Mouse (Mus musculus) ES-E14 (cell line): ENCODE results near the gene Cmtr1.

Experiments
- HCFC1 ChIP-seq: IDR thresholded peaks from 2 replicates; pipeline ENCODE4 v1.6.1; 2012; ENCODE audit warnings: low read length, inconsistent platforms, borderline replicate concordance; ENCODE audit not compliant: insufficient read depth
- MAFK ChIP-seq: IDR thresholded peaks from 2 replicates; pipeline ENCODE4 v1.6.1; 2014; ENCODE audit warnings: mild to moderate bottlenecking, low read depth, low read length, inconsistent platforms; ENCODE audit not compliant: insufficient read depth

GRCm38 (mm10) chr17:29708783-29709182, 48.4 kb downstream of the Cmtr1 start:
- no peak for TF ChIP-seq MAFK
- no peak for TF ChIP-seq HCFC1
